ENCODE assay signal across 14 mouse cellular contexts in genomic region chr17:70602051-70602450, GRCm38 (mm10).
"Had no signal": no experiment of that assay in that cellular context is flagged by ENCODE, and none has a peak within 500 bp of the region (broad histone marks: within the 10 kb centered on the region; RNA-seq: fewer than 3 reads in every experiment).

No protein-coding gene starts in this region.

- DNase-seq: lung, postnatal 14 days; lung, postnatal 36 days; right cerebral cortex, postnatal 14 days; thymus, adult 2 months; thymus, postnatal 25 days; thymus, postnatal 4 days had no signal

- H3K27ac ChIP-seq: lung, embryonic 15.5 days; macrophage; midbrain, embryonic 13.5 days; midbrain, embryonic 15.5 days; neural tube, embryonic 12.5 days; stomach, embryonic 15.5 days; stomach, postnatal 0 days had no signal

- H3K4me3 ChIP-seq: lung, embryonic 15.5 days; megakaryocyte, embryonic 14.5 days; midbrain, embryonic 13.5 days; midbrain, embryonic 15.5 days; neural tube, embryonic 12.5 days; stomach, embryonic 15.5 days had no signal
